Mouse (Mus musculus) kidney, adult 8-10 months (tissue): Measurements from ENCODE around the gene Gnb1.
"Not testable (repeated sequence)": the region's sequence is repeated elsewhere in the genome, so short reads cannot be mapped to it uniquely, and the experiment has no call there.

Experiments used
- DNase-seq, 2 experiments: peaks; one replicate each; pipeline ENCODE4 v3.0.0; 2022

The Gnb1 gene

GRCm38 (mm10) chr4:155490990-155491504 is at the start of gene Gnb1:
Gnb1 (plus strand) TSS chr4:155491361.
- peak; percentile 84 to 91 for DNase-seq

GRCm38 (mm10) chr4:155442808-155443207 is 48.4 kb upstream of the Gnb1 start:
- no peak for DNase-seq

GRCm38 (mm10) chr4:155451597-155451996 is 39.6 kb upstream of the Gnb1 start:
- DNase-seq = no peak

GRCm38 (mm10) chr4:155458575-155458974 is 32.6 kb upstream of the Gnb1 start:
- no peak for DNase-seq

- peak in 1 of 2 experiments; percentile 53 for DNase-seq
These were observed 28.1 kb upstream of the Gnb1 start for GRCm38 (mm10) chr4:155463050-155463449.

GRCm38 (mm10) chr4:155463611-155464010 is 27.6 kb upstream of the Gnb1 start:
- no peak for DNase-seq

- no peak for DNase-seq
These were observed 27.1 kb upstream of the Gnb1 start for GRCm38 (mm10) chr4:155464061-155464460.

GRCm38 (mm10) chr4:155465607-155466006 is 25.6 kb upstream of the Gnb1 start:
- DNase-seq = no peak

- DNase-seq = no peak
These were observed 25.1 kb upstream of the Gnb1 start for GRCm38 (mm10) chr4:155466080-155466479.

GRCm38 (mm10) chr4:155467237-155468010 is 23.7 kb upstream of the Gnb1 start:
- no peak for DNase-seq

GRCm38 (mm10) chr4:155468952-155469351 is 22.2 kb upstream of the Gnb1 start, which contains the start of gene Tmem52:
Tmem52 (plus strand) TSS chr4:155469114.
- peak in 1 of 2 experiments; percentile 55 for DNase-seq

GRCm38 (mm10) chr4:155469590-155470262 is 21.4 kb upstream of the Gnb1 start:
- DNase-seq = peak in 1 of 2 experiments; percentile 37

- no peak for DNase-seq
These were observed 20.8 kb upstream of the Gnb1 start for GRCm38 (mm10) chr4:155470263-155470953.

GRCm38 (mm10) chr4:155470997-155471396 is 20.2 kb upstream of the Gnb1 start:
- no peak for DNase-seq

GRCm38 (mm10) chr4:155471406-155471805 is 19.8 kb upstream of the Gnb1 start:
- DNase-seq = no peak

GRCm38 (mm10) chr4:155472716-155473290 is 18.4 kb upstream of the Gnb1 start:
- DNase-seq = no peak

GRCm38 (mm10) chr4:155473319-155473718 is 17.8 kb upstream of the Gnb1 start:
- no peak for DNase-seq

- not testable (repeated sequence) for DNase-seq
These were observed 17.4 kb upstream of the Gnb1 start for GRCm38 (mm10) chr4:155473796-155474195.

- DNase-seq = peak in 1 of 2 experiments; percentile 74
These were observed 9.6 kb upstream of the Gnb1 start for GRCm38 (mm10) chr4:155481381-155482124.

- no peak for DNase-seq
These were observed 9.1 kb upstream of the Gnb1 start for GRCm38 (mm10) chr4:155482125-155482480.

GRCm38 (mm10) chr4:155482733-155483540 is 8.2 kb upstream of the Gnb1 start:
- no peak for DNase-seq
